Mouse (Mus musculus) lung, postnatal 0 days (tissue): ENCODE measurements around the gene Gm37240.

ENCODE experiments used
- CTCF ChIP-seq: IDR thresholded peaks from 2 replicates; pipeline ENCODE4 v1.5.1; 2016; ENCODE audit warnings: antibody characterized with exemption, mild to moderate bottlenecking
- EP300 ChIP-seq: IDR thresholded peaks from 2 replicates; pipeline ENCODE4 v1.6.1; 2016; ENCODE audit warnings: antibody characterized with exemption, mild to moderate bottlenecking, control low read depth

GRCm38 (mm10) chr3:85209887-85210844, 677.2 kb downstream of the Gm37240 start:
- TF ChIP-seq EP300 = no peak
- no peak for TF ChIP-seq CTCF
